Mouse (Mus musculus) large intestine, adult 2 months (tissue): ENCODE measurements around the gene Cacna2d3. TPM values are rescaled to one million over a fixed set of nuclear protein-coding genes. Genes with fewer than 3 reads are reported as not detected.

Experiments
- DNase-seq: peaks from one replicate; pipeline ENCODE4 v3.0.0-alpha.2; 2012; ENCODE audit warnings: low read depth, low spot score
- WGBS: fragments of 180-500 bp; shearing (Covaris S2); methylation state at CpG from one replicate; pipeline ENCODE4 v1.1.7; 2018; 5-methylcytosine and 5-hydroxymethylcytosine counted together
- polyA plus RNA-seq: library from polyadenylated mRNA; depleted of rRNA; stranded (reverse); fragments of >200 nt; gene quantifications from 2 replicates; pipeline ENCODE4 v1.2.3, GENCODE M21; 2012

The Cacna2d3 gene
- polyA plus RNA-seq, 1 experiment = 1.6 TPM

- DNase-seq = no peak
- 49% methylated on average over 3 of the region's 3 CpGs for WGBS
Measured at GRCm38 (mm10) chr14:28980482-28980881, 741.2 kb downstream of the Cacna2d3 start.

- WGBS = 83% methylated on average over 2 of the region's 2 CpGs
- DNase-seq = no peak
Measured at GRCm38 (mm10) chr14:28979230-28979629, 742.4 kb downstream of the Cacna2d3 start.

GRCm38 (mm10) chr14:28972620-28973019, 749.0 kb downstream of the Cacna2d3 start:
- no peak for DNase-seq
- 51% methylated on average over 5 of the region's 5 CpGs for WGBS

- 80% methylated on average over 4 of the region's 4 CpGs for WGBS
- DNase-seq = no peak
Measured at GRCm38 (mm10) chr14:28969247-28969646, 752.4 kb downstream of the Cacna2d3 start.

GRCm38 (mm10) chr14:28966881-28967280, 754.8 kb downstream of the Cacna2d3 start:
- DNase-seq = no peak

- WGBS = 87% methylated on average over 5 of the region's 5 CpGs
- no peak for DNase-seq
Measured at GRCm38 (mm10) chr14:28961379-28961778, 760.3 kb downstream of the Cacna2d3 start.

- WGBS = 58% methylated on average over 3 of the region's 3 CpGs
- DNase-seq = no peak
Measured at GRCm38 (mm10) chr14:28959042-28959441, 762.6 kb downstream of the Cacna2d3 start.

- no peak for DNase-seq
- 40% methylated on average over 6 of the region's 6 CpGs for WGBS
Measured at GRCm38 (mm10) chr14:28958131-28959015, 763.3 kb downstream of the Cacna2d3 start.

GRCm38 (mm10) chr14:28955181-28955580, 766.5 kb downstream of the Cacna2d3 start:
- 26% methylated on average over 3 of the region's 3 CpGs for WGBS
- DNase-seq = no peak

- WGBS = 65% methylated on average over 3 of the region's 3 CpGs
- DNase-seq = no peak
Measured at GRCm38 (mm10) chr14:28954588-28954987, 767.1 kb downstream of the Cacna2d3 start.

GRCm38 (mm10) chr14:28954086-28954485, 767.6 kb downstream of the Cacna2d3 start:
- WGBS = 62% methylated on average over 6 of the region's 6 CpGs
- DNase-seq = no peak

GRCm38 (mm10) chr14:28953409-28953808, 768.3 kb downstream of the Cacna2d3 start:
- no peak for DNase-seq
- 46% methylated on average over 5 of the region's 5 CpGs for WGBS

- WGBS = 80% methylated on average over 2 of the region's 2 CpGs
- no peak for DNase-seq
Measured at GRCm38 (mm10) chr14:28950499-28950898, 771.2 kb downstream of the Cacna2d3 start.

- DNase-seq = no peak
- WGBS = 87% methylated on average over 1 of the region's 1 CpGs
Measured at GRCm38 (mm10) chr14:28949785-28950184, 771.9 kb downstream of the Cacna2d3 start.

GRCm38 (mm10) chr14:28948019-28948850, 773.4 kb downstream of the Cacna2d3 start:
- no peak for DNase-seq
- 88% methylated on average over 7 of the region's 7 CpGs for WGBS

GRCm38 (mm10) chr14:28932746-28933293, 788.8 kb downstream of the Cacna2d3 start:
- no peak for DNase-seq
- 74% methylated on average over 1 of the region's 1 CpGs for whole genome bisulfite sequencing

GRCm38 (mm10) chr14:28923180-28923961, 798.3 kb downstream of the Cacna2d3 start:
- 85% methylated on average over 12 of the region's 12 CpGs for WGBS
- no peak for DNase-seq

GRCm38 (mm10) chr14:28918871-28919270, 802.8 kb downstream of the Cacna2d3 start:
- whole genome bisulfite sequencing = 80% methylated on average over 5 of the region's 5 CpGs

GRCm38 (mm10) chr14:28915004-28915403, 806.7 kb downstream of the Cacna2d3 start:
- no peak for DNase-seq
- WGBS = 57% methylated on average over 1 of the region's 1 CpGs

More at GRCm38 (mm10) chr14:28918871-28919270, 802.8 kb downstream of the Cacna2d3 start:
- DNase-seq = no peak
